10 mouse cellular contexts compared by ENCODE assay signal in the genomic region with DNA sequence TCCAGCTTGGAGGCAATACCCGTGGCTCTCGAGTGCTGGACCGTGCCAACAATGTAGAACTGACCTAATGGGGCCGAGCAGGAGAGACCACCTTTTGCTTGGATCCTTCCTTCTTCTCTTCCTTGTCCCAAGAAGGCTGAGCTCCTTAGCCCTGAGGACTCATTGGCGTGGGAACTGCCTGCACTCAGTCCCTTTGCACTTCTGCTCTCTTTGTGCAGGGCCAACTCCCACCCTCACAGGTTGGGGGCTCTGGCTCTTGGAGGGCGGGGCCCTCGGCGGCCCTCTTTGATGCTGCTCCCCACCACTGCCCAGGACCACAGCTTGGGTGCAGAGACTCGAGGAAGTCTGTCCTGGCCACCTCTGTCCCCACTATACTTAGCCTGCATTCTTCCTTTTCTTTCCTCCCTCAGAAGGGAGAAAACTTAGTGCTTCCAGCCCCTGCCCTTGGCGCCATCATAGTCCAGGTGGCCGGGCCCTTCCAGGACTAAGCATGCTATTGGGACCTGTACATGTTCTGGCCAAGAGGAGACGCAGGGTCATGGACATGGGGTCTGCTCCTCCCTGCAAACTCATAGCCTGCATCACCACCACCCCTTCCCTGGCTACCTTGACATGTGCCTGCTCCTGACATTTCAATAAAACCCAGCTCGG. TPM values are rescaled to one million over a fixed set of nuclear protein-coding genes. Genes with fewer than 3 reads are reported as not detected.
A peak's percentile ranks its signal among the peaks of the same experiment; 100 is the strongest.
DNase-seq lines count a peak whose midpoint lies in the region; ATAC-seq and TF ChIP-seq lines count a peak whose summit lies in the region.
"Had no signal": no experiment of that assay in that cellular context is flagged by ENCODE, and none has a peak within 500 bp of the region (broad histone marks: within the 10 kb centered on the region; RNA-seq: fewer than 3 reads in every experiment).

No protein-coding gene starts in this region.

- no peak overlapping the region for H3K27ac ChIP-seq in lung, postnatal 0 days (ENCODE audit: low read length)
- H3K27ac ChIP-seq in limb, embryonic 13.5 days: no peak overlapping the region
- no peak overlapping the region for H3K27ac ChIP-seq in neural tube, embryonic 15.5 days (replicated peaks)

- peak overlapping the region; percentile 60; the same call in 1 of the 2 replicates for H3K4me2 ChIP-seq in lung, postnatal 0 days (replicated peaks; ENCODE audit: low read depth, low read length)
- peak overlapping the region; percentile 88 for H3K4me2 ChIP-seq in limb, embryonic 13.5 days (replicated peaks)
- H3K4me2 ChIP-seq in neural tube, embryonic 15.5 days: peak overlapping the region; percentile 90

- WGBS in lung, postnatal 0 days: 86% methylated on average over 13 of the region's 13 CpGs
- 92% methylated on average over 13 of the region's 13 CpGs for WGBS in limb, embryonic 13.5 days
- 93% methylated on average over 13 of the region's 13 CpGs for WGBS in neural tube, embryonic 15.5 days

- no peak overlapping the region for H3K9ac ChIP-seq in lung, postnatal 0 days (replicated peaks; ENCODE audit: low read depth)
- H3K9ac ChIP-seq in limb, embryonic 13.5 days: no peak overlapping the region; the same call in 1 of the 2 replicates
- H3K9ac ChIP-seq in neural tube, embryonic 15.5 days (replicated peaks): no peak overlapping the region

- no peak for TF ChIP-seq CTCF in lung, postnatal 0 days (IDR thresholded peaks at IDR 0.05)

- peak; percentile 92 for DNase-seq in heart, adult 11 months
- no peak for DNase-seq in heart, adult 8-10 months (ENCODE audit: low spot score)
- DNase-seq in lung, postnatal 0 days (ENCODE audit: low spot score): no peak
- no peak for DNase-seq in lung, postnatal 10 days
- no peak for DNase-seq in ovary, postnatal 10 days (ENCODE audit: low spot score)
- no peak for DNase-seq in frontal cortex, postnatal 14 days (ENCODE audit: low spot score in 2 of 2)
- DNase-seq: kidney, adult 11 months had no signal

- no peak for ATAC-seq in lung, postnatal 0 days
- no peak for ATAC-seq in limb, embryonic 13.5 days (ENCODE audit: low FRiP score, low read depth)
- no peak for ATAC-seq in neural tube, embryonic 15.5 days (ENCODE audit: low FRiP score)

- peaks cover 10% of the 10 kb centered on the region; the same call in 1 of the 2 replicates for H3K36me3 ChIP-seq in lung, postnatal 0 days (ENCODE audit: insufficient read depth, low read length)
- peaks cover 33% of the 10 kb centered on the region for H3K36me3 ChIP-seq in limb, embryonic 13.5 days
- peaks cover 25% of the 10 kb centered on the region for H3K36me3 ChIP-seq in neural tube, embryonic 15.5 days

- H3K9me3 ChIP-seq in lung, postnatal 0 days (ENCODE audit: low read length): no peaks in the 10 kb centered on the region
- H3K9me3 ChIP-seq in limb, embryonic 13.5 days: no peaks in the 10 kb centered on the region
- no peaks in the 10 kb centered on the region for H3K9me3 ChIP-seq in neural tube, embryonic 15.5 days (replicated peaks)

- H3K27me3 ChIP-seq in lung, postnatal 0 days (replicated peaks; ENCODE audit: insufficient read depth, low read length): no peaks in the 10 kb centered on the region
- H3K27me3 ChIP-seq in limb, embryonic 13.5 days: no peaks in the 10 kb centered on the region
- no peaks in the 10 kb centered on the region for H3K27me3 ChIP-seq in neural tube, embryonic 15.5 days (replicated peaks)

- H3K4me1 ChIP-seq in lung, postnatal 0 days (ENCODE audit: insufficient read depth, low read depth, low read length): peaks cover 23% of the 10 kb centered on the region
- H3K4me1 ChIP-seq in limb, embryonic 13.5 days: peaks cover 38% of the 10 kb centered on the region
- H3K4me1 ChIP-seq in neural tube, embryonic 15.5 days: peaks cover 49% of the 10 kb centered on the region

- no peak overlapping the region for H3K4me3 ChIP-seq in lung, postnatal 0 days (ENCODE audit: low read depth, low read length)
- H3K4me3 ChIP-seq in limb, embryonic 13.5 days: peak overlapping the region; percentile 80
- H3K4me3 ChIP-seq in neural tube, embryonic 15.5 days (replicated peaks): peak overlapping the region; percentile 88

- TF ChIP-seq EP300 in lung, postnatal 0 days (IDR thresholded peaks at IDR 0.05): no peak

RNA-seq across cellular contexts. Expression of gene AI837181, which starts 1.8 kb away (rescaled TPM):
- total RNA-seq in heart, adult 8-10 months (2022): 10 to 100 TPM; 34.1 to 40.6 (median 36.2) TPM
- polyA plus RNA-seq in lung, postnatal 0 days (2015; fragmentation: Nextera tagmentation; extraction: Ambion mirVana): 61.7 and 63.6 TPM in 2 replicates
- polyA plus RNA-seq in limb, embryonic 13.5 days (2015; fragmentation: Nextera tagmentation; extraction: Ambion mirVana): 74.6 and 77.9 TPM in 2 replicates
- 84.7 and 87.3 TPM in 2 replicates for polyA plus RNA-seq in neural tube, embryonic 15.5 days (2015; fragmentation: Nextera tagmentation; extraction: Ambion mirVana)

RNA-seq across cellular contexts. Expression of gene Drap1, which starts 2.0 kb away (rescaled TPM):
- total RNA-seq in heart, adult 8-10 months (2022): 100 to 1,000 TPM; 337 to 351 (median 343) TPM
- 352 and 379 TPM in 2 replicates for polyA plus RNA-seq in lung, postnatal 0 days (2015; fragmentation: Nextera tagmentation; extraction: Ambion mirVana)
- polyA plus RNA-seq in limb, embryonic 13.5 days (2015; fragmentation: Nextera tagmentation; extraction: Ambion mirVana): 301 and 336 TPM in 2 replicates
- 300 and 329 TPM in 2 replicates for polyA plus RNA-seq in neural tube, embryonic 15.5 days (2015; fragmentation: Nextera tagmentation; extraction: Ambion mirVana)

RNA-seq across cellular contexts. Expression of gene Fosl1, which starts 20.6 kb away (rescaled TPM):
- under 1 TPM in 2 of 4 experiments, not detected in 2; 0.14 to 0.23 TPM for total RNA-seq in heart, adult 8-10 months (2022)
- 0.31 TPM in 1 of 2 replicates, not detected in the other for polyA plus RNA-seq in lung, postnatal 0 days (2015; fragmentation: Nextera tagmentation; extraction: Ambion mirVana)
- not detected in 2 replicates for polyA plus RNA-seq in limb, embryonic 13.5 days (2015; fragmentation: Nextera tagmentation; extraction: Ambion mirVana)
- 0.45 TPM in 1 of 2 replicates, not detected in the other for polyA plus RNA-seq in neural tube, embryonic 15.5 days (2015; fragmentation: Nextera tagmentation; extraction: Ambion mirVana)
- polyA plus RNA-seq: liver, embryonic 16.5 days had no signal

RNA-seq across cellular contexts. Expression of gene Tsga10ip, which starts 24.4 kb away (rescaled TPM):
- total RNA-seq in heart, adult 8-10 months (2022): under 1 TPM; 0.25 to 0.75 (median 0.39) TPM
- polyA plus RNA-seq in lung, postnatal 0 days (2015; fragmentation: Nextera tagmentation; extraction: Ambion mirVana): 1.1 TPM in 2 replicates
- polyA plus RNA-seq in limb, embryonic 13.5 days (2015; fragmentation: Nextera tagmentation; extraction: Ambion mirVana): 0.15 and 0.31 TPM in 2 replicates
- polyA plus RNA-seq in neural tube, embryonic 15.5 days (2015; fragmentation: Nextera tagmentation; extraction: Ambion mirVana): 0.59 TPM in 1 of 2 replicates, not detected in the other

RNA-seq across cellular contexts. Expression of gene Ccdc85b, which starts 30.9 kb away (rescaled TPM):
- total RNA-seq in heart, adult 8-10 months (2022): 10 to 100 TPM in 1 of 4 experiments, 1 to 10 TPM in 3; 8.3 to 10.4 (median 8.9) TPM
- polyA plus RNA-seq in lung, postnatal 0 days (2015; fragmentation: Nextera tagmentation; extraction: Ambion mirVana): 14.4 and 18.0 TPM in 2 replicates
- polyA plus RNA-seq in limb, embryonic 13.5 days (2015; fragmentation: Nextera tagmentation; extraction: Ambion mirVana): 6.2 and 7.0 TPM in 2 replicates
- polyA plus RNA-seq in neural tube, embryonic 15.5 days (2015; fragmentation: Nextera tagmentation; extraction: Ambion mirVana): 12.6 and 15.0 TPM in 2 replicates
